Mouse (Mus musculus): ENCODE measurements at regions not wholly inside any gene's neighbourhood (a gene's known extent, or its start where the extent isn't known, plus 50 kb on each side); places are given as distances from the start of the nearest gene placed in this dataset.

- DNase-seq (ENCODE audit: low read depth, low spot score): no peak
- TF ChIP-seq HCFC1 (IDR thresholded peaks at IDR 0.05; ENCODE audit: borderline replicate concordance, insufficient read depth, low read length) (no peak), ZNF384 (IDR thresholded peaks at IDR 0.05; ENCODE audit: low read depth, low read length) (no peak), ZC3H11A (IDR thresholded peaks at IDR 0.05; ENCODE audit: borderline replicate concordance, low read depth, low read length) (no peak), MAFK (IDR thresholded peaks at IDR 0.05; ENCODE audit: insufficient read depth, low read depth, low read length) (no peak), CHD2 (IDR thresholded peaks at IDR 0.05; ENCODE audit: low read depth, low read length) (no peak)
- Histone ChIP-seq H3K4me3 (ENCODE audit: insufficient read depth in 1 of 2, low read depth in 1 of 2, low read length in 2 of 2, poor library complexity in 1 of 2, severe bottlenecking in 1 of 2) (no peak overlapping the region), H3K9ac (ENCODE audit: insufficient read depth, low read depth, low read length, poor library complexity, severe bottlenecking) (no peak overlapping the region), H3K27ac (ENCODE audit: insufficient read depth, low read depth, low read length, poor library complexity, severe bottlenecking) (no peak overlapping the region), H3K9me3 (ENCODE audit: control insufficient read depth, insufficient read depth, low read depth, low read length) (no peaks in the 10 kb centered on the region), H3K36me3 (ENCODE audit: control insufficient read depth, insufficient read depth, low read length, poor library complexity, severe bottlenecking) (no peaks in the 10 kb centered on the region), H3K4me1 (ENCODE audit: control insufficient read depth in 2 of 2, insufficient read depth in 2 of 2, low read length in 2 of 2, poor library complexity in 1 of 2) (no peaks in the 10 kb centered on the region)
- in situ Hi-C loops (cut with MboI; ENCODE audit: low sequenced_read_pairs in 2 of 2, unreplicated experiment in 2 of 2): no loop called here
Measured at GRCm38 (mm10) chr8:30940901-30941300, 2487.6 kb upstream of the 5930422O12Rik start.

GRCm38 (mm10) chr8:30941511-30942175, 2486.9 kb upstream of the 5930422O12Rik start:
- Histone ChIP-seq H3K27ac (ENCODE audit: insufficient read depth, low read depth, low read length, poor library complexity, severe bottlenecking) (no peak overlapping the region), H3K4me1 (ENCODE audit: control insufficient read depth in 2 of 2, insufficient read depth in 2 of 2, low read length in 2 of 2, poor library complexity in 1 of 2) (no peaks in the 10 kb centered on the region), H3K9me3 (ENCODE audit: control insufficient read depth, insufficient read depth, low read depth, low read length) (no peaks in the 10 kb centered on the region), H3K4me3 (ENCODE audit: insufficient read depth in 1 of 2, low read depth in 1 of 2, low read length in 2 of 2, poor library complexity in 1 of 2, severe bottlenecking in 1 of 2) (no peak overlapping the region), H3K9ac (ENCODE audit: insufficient read depth, low read depth, low read length, poor library complexity, severe bottlenecking) (no peak overlapping the region), H3K36me3 (ENCODE audit: control insufficient read depth, insufficient read depth, low read length, poor library complexity, severe bottlenecking) (no peaks in the 10 kb centered on the region)
- in situ Hi-C loops (cut with MboI; ENCODE audit: low sequenced_read_pairs in 2 of 2, unreplicated experiment in 2 of 2): no loop called here
- DNase-seq (ENCODE audit: low read depth, low spot score): no peak
- no peak for TF ChIP-seq MAFK (IDR thresholded peaks at IDR 0.05; ENCODE audit: insufficient read depth, low read depth, low read length)
- no peak for TF ChIP-seq ZC3H11A (IDR thresholded peaks at IDR 0.05; ENCODE audit: borderline replicate concordance, low read depth, low read length)
- TF ChIP-seq CHD2 (IDR thresholded peaks at IDR 0.05; ENCODE audit: low read depth, low read length): no peak
- TF ChIP-seq ZNF384 (IDR thresholded peaks at IDR 0.05; ENCODE audit: low read depth, low read length): no peak
- no peak for TF ChIP-seq HCFC1 (IDR thresholded peaks at IDR 0.05; ENCODE audit: borderline replicate concordance, insufficient read depth, low read length)

GRCm38 (mm10) chr8:30946154-30947065, 2482.1 kb upstream of the 5930422O12Rik start:
- Histone ChIP-seq H3K36me3 (ENCODE audit: control insufficient read depth, insufficient read depth, low read length, poor library complexity, severe bottlenecking) (no peaks in the 10 kb centered on the region), H3K9me3 (ENCODE audit: control insufficient read depth, insufficient read depth, low read depth, low read length) (no peaks in the 10 kb centered on the region), H3K9ac (ENCODE audit: insufficient read depth, low read depth, low read length, poor library complexity, severe bottlenecking) (no peak overlapping the region), H3K4me1 (ENCODE audit: control insufficient read depth in 2 of 2, insufficient read depth in 2 of 2, low read length in 2 of 2, poor library complexity in 1 of 2) (no peaks in the 10 kb centered on the region), H3K4me3 (ENCODE audit: insufficient read depth in 1 of 2, low read depth in 1 of 2, low read length in 2 of 2, poor library complexity in 1 of 2, severe bottlenecking in 1 of 2) (no peak overlapping the region), H3K27ac (ENCODE audit: insufficient read depth, low read depth, low read length, poor library complexity, severe bottlenecking) (no peak overlapping the region)
- no peak for DNase-seq (ENCODE audit: low read depth, low spot score)
- in situ Hi-C loops (cut with MboI; ENCODE audit: low sequenced_read_pairs in 2 of 2, unreplicated experiment in 2 of 2): no loop called here
- TF ChIP-seq MAFK (IDR thresholded peaks at IDR 0.05; ENCODE audit: insufficient read depth, low read depth, low read length) (no peak), HCFC1 (IDR thresholded peaks at IDR 0.05; ENCODE audit: borderline replicate concordance, insufficient read depth, low read length) (no peak), CHD2 (IDR thresholded peaks at IDR 0.05; ENCODE audit: low read depth, low read length) (no peak), ZNF384 (IDR thresholded peaks at IDR 0.05; ENCODE audit: low read depth, low read length) (no peak), ZC3H11A (IDR thresholded peaks at IDR 0.05; ENCODE audit: borderline replicate concordance, low read depth, low read length) (no peak)

GRCm38 (mm10) chr8:30952818-30953217, 2475.7 kb upstream of the 5930422O12Rik start:
- no peaks in the 10 kb centered on the region for H3K36me3 ChIP-seq (ENCODE audit: control insufficient read depth, insufficient read depth, low read length, poor library complexity, severe bottlenecking)
- in situ Hi-C loops (cut with MboI; ENCODE audit: low sequenced_read_pairs in 2 of 2, unreplicated experiment in 2 of 2): no loop called here
- DNase-seq (ENCODE audit: low read depth, low spot score): no peak
- H3K4me3 ChIP-seq (ENCODE audit: insufficient read depth in 1 of 2, low read depth in 1 of 2, low read length in 2 of 2, poor library complexity in 1 of 2, severe bottlenecking in 1 of 2): no peak overlapping the region
- no peak for TF ChIP-seq ZC3H11A (IDR thresholded peaks at IDR 0.05; ENCODE audit: borderline replicate concordance, low read depth, low read length)
- no peak for TF ChIP-seq CHD2 (IDR thresholded peaks at IDR 0.05; ENCODE audit: low read depth, low read length)
- no peak for TF ChIP-seq ZNF384 (IDR thresholded peaks at IDR 0.05; ENCODE audit: low read depth, low read length)
- no peak for TF ChIP-seq MAFK (IDR thresholded peaks at IDR 0.05; ENCODE audit: insufficient read depth, low read depth, low read length)
- TF ChIP-seq HCFC1 (IDR thresholded peaks at IDR 0.05; ENCODE audit: borderline replicate concordance, insufficient read depth, low read length): no peak
- no peaks in the 10 kb centered on the region for H3K9me3 ChIP-seq (ENCODE audit: control insufficient read depth, insufficient read depth, low read depth, low read length)
- H3K27ac ChIP-seq (ENCODE audit: insufficient read depth, low read depth, low read length, poor library complexity, severe bottlenecking): no peak overlapping the region
- no peak overlapping the region for H3K9ac ChIP-seq (ENCODE audit: insufficient read depth, low read depth, low read length, poor library complexity, severe bottlenecking)
- no peaks in the 10 kb centered on the region for H3K4me1 ChIP-seq (ENCODE audit: control insufficient read depth in 2 of 2, insufficient read depth in 2 of 2, low read length in 2 of 2, poor library complexity in 1 of 2)

All from ES-E14 (cell line).